Mouse (Mus musculus): ENCODE data around the gene Defb19. TPM values are rescaled to one million over a fixed set of nuclear protein-coding genes. Genes with fewer than 3 reads are reported as not detected.

Defb19 gene
- polyA plus RNA-seq, 1 experiment from 2014 or later, result 1.5 TPM

GRCm38 (mm10) chr2:152572114-152572794 is 7.9 kb downstream of the Defb19 start, which contains the start of gene Defb21:
Defb21 (plus strand) TSS chr2:152572744.
- H3K9ac ChIP-seq (ENCODE audit: low read depth, low read length), result no peak within 1 kb of the TSS
- no peak within 1 kb of the TSS for H3K27ac ChIP-seq (ENCODE audit: low read depth, low read length)
- ATAC-seq (replicated peaks; ENCODE audit: insufficient number of reproducible peaks, low FRiP score, low TSS enrichment), result no peak
- H3K9me3 ChIP-seq (replicated peaks; ENCODE audit: control insufficient read depth, low read length), result no peaks in the 10 kb centered on the region
- WGBS (ENCODE audit: insufficient replicate concordance), result 55% methylated on average over 11 of the region's 11 CpGs
- H3K4me2 ChIP-seq, result no peak within 1 kb of the TSS
- H3K36me3 ChIP-seq (ENCODE audit: control insufficient read depth, insufficient read depth, low read length), result no peaks in the 10 kb centered on the region
- no peaks in the 10 kb centered on the region for H3K27me3 ChIP-seq (ENCODE audit: control insufficient read depth, insufficient read depth, low read length)
- no peak within 1 kb of the TSS for H3K4me3 ChIP-seq (ENCODE audit: low read depth, low read length)
- no peaks in the 10 kb centered on the region for H3K4me1 ChIP-seq (ENCODE audit: control insufficient read depth, insufficient read depth, low read length)

GRCm38 (mm10) chr2:152570313-152570712 is 9.8 kb downstream of the Defb19 start:
- Histone ChIP-seq H3K4me3 (ENCODE audit: low read depth, low read length) (no peak overlapping the region), H3K27me3 (ENCODE audit: control insufficient read depth, insufficient read depth, low read length) (no peaks in the 10 kb centered on the region), H3K9me3 (replicated peaks; ENCODE audit: control insufficient read depth, low read length) (no peaks in the 10 kb centered on the region), H3K36me3 (ENCODE audit: control insufficient read depth, insufficient read depth, low read length) (no peaks in the 10 kb centered on the region), H3K4me2 (no peak overlapping the region), H3K27ac (ENCODE audit: low read depth, low read length) (no peak overlapping the region), H3K4me1 (ENCODE audit: control insufficient read depth, insufficient read depth, low read length) (no peaks in the 10 kb centered on the region), H3K9ac (ENCODE audit: low read depth, low read length) (no peak overlapping the region)
- no peak for ATAC-seq (replicated peaks; ENCODE audit: insufficient number of reproducible peaks, low FRiP score, low TSS enrichment)
- 72% methylated on average over 6 of the region's 6 CpGs for WGBS (ENCODE audit: insufficient replicate concordance)

- Histone ChIP-seq H3K4me2 (no peak overlapping the region), H3K4me3 (ENCODE audit: low read depth, low read length) (no peak overlapping the region), H3K27ac (ENCODE audit: low read depth, low read length) (no peak overlapping the region), H3K27me3 (ENCODE audit: control insufficient read depth, insufficient read depth, low read length) (no peaks in the 10 kb centered on the region), H3K9ac (ENCODE audit: low read depth, low read length) (no peak overlapping the region), H3K36me3 (ENCODE audit: control insufficient read depth, insufficient read depth, low read length) (no peaks in the 10 kb centered on the region), H3K9me3 (replicated peaks; ENCODE audit: control insufficient read depth, low read length) (no peaks in the 10 kb centered on the region), H3K4me1 (ENCODE audit: control insufficient read depth, insufficient read depth, low read length) (no peaks in the 10 kb centered on the region)
- WGBS (ENCODE audit: insufficient replicate concordance), result 73% methylated on average over 4 of the region's 4 CpGs
- no peak for ATAC-seq (replicated peaks; ENCODE audit: insufficient number of reproducible peaks, low FRiP score, low TSS enrichment)
These were observed 10.2 kb downstream of the Defb19 start for GRCm38 (mm10) chr2:152569881-152570280.

- no peak within 1 kb of the TSS for H3K27ac ChIP-seq (ENCODE audit: low read depth, low read length)
- no peaks in the 10 kb centered on the region for H3K4me1 ChIP-seq (ENCODE audit: control insufficient read depth, insufficient read depth, low read length)
- no peaks in the 10 kb centered on the region for H3K27me3 ChIP-seq (ENCODE audit: control insufficient read depth, insufficient read depth, low read length)
- ATAC-seq (replicated peaks; ENCODE audit: insufficient number of reproducible peaks, low FRiP score, low TSS enrichment), result no peak
- no peaks in the 10 kb centered on the region for H3K36me3 ChIP-seq (ENCODE audit: control insufficient read depth, insufficient read depth, low read length)
- no peak within 1 kb of the TSS for H3K4me3 ChIP-seq (ENCODE audit: low read depth, low read length)
- H3K9ac ChIP-seq (ENCODE audit: low read depth, low read length), result no peak within 1 kb of the TSS
- no peaks in the 10 kb centered on the region for H3K9me3 ChIP-seq (replicated peaks; ENCODE audit: control insufficient read depth, low read length)
- 84% methylated on average over 5 of the region's 5 CpGs for WGBS (ENCODE audit: insufficient replicate concordance)
- no peak within 1 kb of the TSS for H3K4me2 ChIP-seq
These were observed 11.1 kb downstream of the Defb19 start, which contains the start of gene Gm17416 for GRCm38 (mm10) chr2:152569038-152569437. Gm17416 (plus strand) TSS chr2:152569338.

GRCm38 (mm10) chr2:152556655-152557054 is 23.5 kb downstream of the Defb19 start:
- no peak overlapping the region for H3K4me2 ChIP-seq
- no peaks in the 10 kb centered on the region for H3K9me3 ChIP-seq (replicated peaks; ENCODE audit: control insufficient read depth, low read length)
- 86% methylated on average over 7 of the region's 7 CpGs for WGBS (ENCODE audit: insufficient replicate concordance)
- H3K4me3 ChIP-seq (ENCODE audit: low read depth, low read length), result no peak overlapping the region
- H3K36me3 ChIP-seq (ENCODE audit: control insufficient read depth, insufficient read depth, low read length), result no peaks in the 10 kb centered on the region
- no peaks in the 10 kb centered on the region for H3K4me1 ChIP-seq (ENCODE audit: control insufficient read depth, insufficient read depth, low read length)
- H3K9ac ChIP-seq (ENCODE audit: low read depth, low read length), result no peak overlapping the region
- no peaks in the 10 kb centered on the region for H3K27me3 ChIP-seq (ENCODE audit: control insufficient read depth, insufficient read depth, low read length)
- ATAC-seq (replicated peaks; ENCODE audit: insufficient number of reproducible peaks, low FRiP score, low TSS enrichment), result no peak
- H3K27ac ChIP-seq (ENCODE audit: low read depth, low read length), result no peak overlapping the region

- Histone ChIP-seq H3K36me3 (ENCODE audit: control insufficient read depth, insufficient read depth, low read length) (no peaks in the 10 kb centered on the region), H3K4me1 (ENCODE audit: control insufficient read depth, insufficient read depth, low read length) (no peaks in the 10 kb centered on the region), H3K27me3 (ENCODE audit: control insufficient read depth, insufficient read depth, low read length) (no peaks in the 10 kb centered on the region), H3K9me3 (replicated peaks; ENCODE audit: control insufficient read depth, low read length) (no peaks in the 10 kb centered on the region), H3K4me3 (ENCODE audit: low read depth, low read length) (no peak overlapping the region), H3K4me2 (no peak overlapping the region), H3K9ac (ENCODE audit: low read depth, low read length) (no peak overlapping the region), H3K27ac (ENCODE audit: low read depth, low read length) (no peak overlapping the region)
- WGBS (ENCODE audit: insufficient replicate concordance), result 13% methylated on average over 16 of the region's 16 CpGs
- no peak for ATAC-seq (replicated peaks; ENCODE audit: insufficient number of reproducible peaks, low FRiP score, low TSS enrichment)
These were observed 26.2 kb downstream of the Defb19 start for GRCm38 (mm10) chr2:152553774-152554423.

GRCm38 (mm10) chr2:152548124-152548523 is 32.0 kb downstream of the Defb19 start:
- Histone ChIP-seq H3K4me2 (no peak overlapping the region), H3K27ac (ENCODE audit: low read depth, low read length) (no peak overlapping the region), H3K4me1 (ENCODE audit: control insufficient read depth, insufficient read depth, low read length) (no peaks in the 10 kb centered on the region), H3K27me3 (ENCODE audit: control insufficient read depth, insufficient read depth, low read length) (no peaks in the 10 kb centered on the region), H3K36me3 (ENCODE audit: control insufficient read depth, insufficient read depth, low read length) (no peaks in the 10 kb centered on the region), H3K9me3 (replicated peaks; ENCODE audit: control insufficient read depth, low read length) (no peaks in the 10 kb centered on the region), H3K4me3 (ENCODE audit: low read depth, low read length) (no peak overlapping the region), H3K9ac (ENCODE audit: low read depth, low read length) (no peak overlapping the region)
- ATAC-seq (replicated peaks; ENCODE audit: insufficient number of reproducible peaks, low FRiP score, low TSS enrichment), result no peak
- WGBS (ENCODE audit: insufficient replicate concordance), result 69% methylated on average over 5 of the region's 5 CpGs

- no peak for ATAC-seq (replicated peaks; ENCODE audit: insufficient number of reproducible peaks, low FRiP score, low TSS enrichment)
- WGBS (ENCODE audit: insufficient replicate concordance), result 22% methylated on average over 4 of the region's 4 CpGs
These were observed 35.4 kb downstream of the Defb19 start for GRCm38 (mm10) chr2:152544691-152545090.

GRCm38 (mm10) chr2:152543478-152543877 is 36.6 kb downstream of the Defb19 start:
- Histone ChIP-seq H3K4me2 (no peak overlapping the region), H3K36me3 (ENCODE audit: control insufficient read depth, insufficient read depth, low read length) (no peaks in the 10 kb centered on the region), H3K27me3 (ENCODE audit: control insufficient read depth, insufficient read depth, low read length) (no peaks in the 10 kb centered on the region), H3K27ac (ENCODE audit: low read depth, low read length) (no peak overlapping the region), H3K9ac (ENCODE audit: low read depth, low read length) (no peak overlapping the region), H3K4me3 (ENCODE audit: low read depth, low read length) (no peak overlapping the region), H3K4me1 (ENCODE audit: control insufficient read depth, insufficient read depth, low read length) (no peaks in the 10 kb centered on the region), H3K9me3 (replicated peaks; ENCODE audit: control insufficient read depth, low read length) (no peaks in the 10 kb centered on the region)
- WGBS (ENCODE audit: insufficient replicate concordance), result 64% methylated on average over 4 of the region's 4 CpGs
- no peak for ATAC-seq (replicated peaks; ENCODE audit: insufficient number of reproducible peaks, low FRiP score, low TSS enrichment)

More at GRCm38 (mm10) chr2:152544691-152545090, 35.4 kb downstream of the Defb19 start:
- Histone ChIP-seq H3K36me3 (ENCODE audit: control insufficient read depth, insufficient read depth, low read length) (no peaks in the 10 kb centered on the region), H3K9ac (ENCODE audit: low read depth, low read length) (no peak overlapping the region), H3K27me3 (ENCODE audit: control insufficient read depth, insufficient read depth, low read length) (no peaks in the 10 kb centered on the region), H3K4me1 (ENCODE audit: control insufficient read depth, insufficient read depth, low read length) (no peaks in the 10 kb centered on the region), H3K27ac (ENCODE audit: low read depth, low read length) (no peak overlapping the region), H3K9me3 (replicated peaks; ENCODE audit: control insufficient read depth, low read length) (no peaks in the 10 kb centered on the region), H3K4me2 (no peak overlapping the region), H3K4me3 (ENCODE audit: low read depth, low read length) (no peak overlapping the region)

Measured in heart, embryonic 11.5 days (tissue).